Mouse (Mus musculus) testis, postnatal 14 days (tissue): ENCODE measurements around the gene Slco1a6.
"Not testable (repeated sequence)": the region's sequence is repeated elsewhere in the genome, so short reads cannot be mapped to it uniquely, and the experiment has no call there.

Experiments
- DNase-seq: peaks from one replicate; pipeline ENCODE4 v3.0.0; 2021; ENCODE audit warnings: low spot score

The Slco1a6 gene

GRCm38 (mm10) chr6:142208421-142208820, at the start of gene Slco1a6:
Slco1a6 (minus strand) TSS chr6:142208521.
- DNase-seq: no peak

GRCm38 (mm10) chr6:142250738-142251307, 42.5 kb upstream of the Slco1a6 start:
- not testable (repeated sequence) for DNase-seq

- DNase-seq: no peak
Measured at GRCm38 (mm10) chr6:142245065-142245464, 36.7 kb upstream of the Slco1a6 start.

- no peak for DNase-seq
Measured at GRCm38 (mm10) chr6:142239468-142239867, 31.1 kb upstream of the Slco1a6 start.

- DNase-seq: no peak
Measured at GRCm38 (mm10) chr6:142220138-142220537, 11.8 kb upstream of the Slco1a6 start.

- DNase-seq: no peak
Measured at GRCm38 (mm10) chr6:142211821-142212220, 3.5 kb upstream of the Slco1a6 start.

GRCm38 (mm10) chr6:142209749-142210148, 1.4 kb upstream of the Slco1a6 start:
- no peak for DNase-seq

GRCm38 (mm10) chr6:142200524-142200923, 7.8 kb downstream of the Slco1a6 start:
- DNase-seq: no peak

GRCm38 (mm10) chr6:142194245-142194644, 14.1 kb downstream of the Slco1a6 start:
- DNase-seq: no peak

- no peak for DNase-seq
Measured at GRCm38 (mm10) chr6:142191962-142192361, 16.4 kb downstream of the Slco1a6 start.

- no peak for DNase-seq
Measured at GRCm38 (mm10) chr6:142187426-142187825, 20.9 kb downstream of the Slco1a6 start.

GRCm38 (mm10) chr6:142185868-142186415, 22.4 kb downstream of the Slco1a6 start:
- DNase-seq: no peak

GRCm38 (mm10) chr6:142163406-142163805, 44.9 kb downstream of the Slco1a6 start:
- no peak for DNase-seq

- no peak for DNase-seq
Measured at GRCm38 (mm10) chr6:142161171-142161570, 47.1 kb downstream of the Slco1a6 start.

- not testable (repeated sequence) for DNase-seq
Measured at GRCm38 (mm10) chr6:142154081-142154480, 54.2 kb downstream of the Slco1a6 start.

- no peak for DNase-seq
Measured at GRCm38 (mm10) chr6:142148371-142148770, 60.0 kb downstream of the Slco1a6 start.

- DNase-seq: no peak
Measured at GRCm38 (mm10) chr6:142111667-142112305, 96.5 kb downstream of the Slco1a6 start.

- DNase-seq: no peak
Measured at GRCm38 (mm10) chr6:142091126-142091525, 117.2 kb downstream of the Slco1a6 start.

GRCm38 (mm10) chr6:142058281-142058680, 150.0 kb downstream of the Slco1a6 start:
- not testable (repeated sequence) for DNase-seq

- no peak for DNase-seq
Measured at GRCm38 (mm10) chr6:142047689-142048088, 160.6 kb downstream of the Slco1a6 start.

- no peak for DNase-seq
Measured at GRCm38 (mm10) chr6:142045746-142046145, 162.6 kb downstream of the Slco1a6 start.

GRCm38 (mm10) chr6:142041896-142042295, 166.4 kb downstream of the Slco1a6 start:
- no peak for DNase-seq
